Mouse (Mus musculus) gastrocnemius, adult 2 months (tissue): ENCODE measurements at regions not wholly inside any gene's neighbourhood (a gene's known extent, or its start where the extent isn't known, plus 50 kb on each side); places are given as distances from the start of the nearest gene placed in this dataset. TPM values are rescaled to one million over a fixed set of nuclear protein-coding genes. Genes with fewer than 3 reads are reported as not detected.

Experiments
- DNase-seq: peaks from one replicate; pipeline ENCODE4 v3.0.0; 2022
- H3K27ac ChIP-seq: fragments of 200-600 bp; 2 replicates; pipeline ENCODE4 v1.8.1; 2022; ENCODE audit warnings: mild to moderate bottlenecking
- H3K4me3 ChIP-seq: fragments of 200-600 bp; 2 replicates; pipeline ENCODE4 v1.8.1; 2022; ENCODE audit warnings: mild to moderate bottlenecking, moderate library complexity
- CTCF ChIP-seq: fragments of 200-600 bp; IDR thresholded peaks from 2 replicates; pipeline ENCODE4 v1.8.1; 2022; ENCODE audit warnings: antibody characterized with exemption, mild to moderate bottlenecking, moderate library complexity
- intact Hi-C: fragments of 180-260 bp; cut with DNase I; formaldehyde crosslinking; loops from one replicate; pipeline ENCODE4 v1.15.1; 2025
- microRNA-seq: library from miRNA; unstranded; fragments of <30 nt; microRNA quantifications from one replicate; pipeline ENCODE4 v1.2.0, GENCODE M21; 2021

DNA sequence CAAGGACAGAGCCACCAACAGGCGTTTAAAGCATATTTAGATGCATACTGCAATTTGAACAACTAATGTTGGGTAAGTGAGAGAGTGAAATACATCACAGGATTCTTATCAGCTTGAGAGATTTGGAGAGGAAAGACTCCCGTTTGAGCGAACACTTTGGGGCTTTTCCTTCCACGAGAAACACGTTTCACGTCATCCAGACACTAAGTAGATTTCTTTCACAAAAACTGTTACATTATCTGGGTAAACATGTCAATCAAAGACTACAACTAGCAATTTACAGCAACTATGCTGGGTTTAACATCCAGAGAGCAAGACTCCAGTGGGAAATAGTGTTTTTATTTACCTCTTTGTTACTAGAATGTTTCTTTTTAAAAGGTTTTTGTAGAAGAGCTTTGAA is 238.3 kb upstream of the Tenm2 start:
- H3K27ac ChIP-seq = no peak overlapping the region
- H3K4me3 ChIP-seq = no peak overlapping the region
- DNase-seq = no peak
- no peak for TF ChIP-seq CTCF
- intact Hi-C loops = no loop called here

DNA sequence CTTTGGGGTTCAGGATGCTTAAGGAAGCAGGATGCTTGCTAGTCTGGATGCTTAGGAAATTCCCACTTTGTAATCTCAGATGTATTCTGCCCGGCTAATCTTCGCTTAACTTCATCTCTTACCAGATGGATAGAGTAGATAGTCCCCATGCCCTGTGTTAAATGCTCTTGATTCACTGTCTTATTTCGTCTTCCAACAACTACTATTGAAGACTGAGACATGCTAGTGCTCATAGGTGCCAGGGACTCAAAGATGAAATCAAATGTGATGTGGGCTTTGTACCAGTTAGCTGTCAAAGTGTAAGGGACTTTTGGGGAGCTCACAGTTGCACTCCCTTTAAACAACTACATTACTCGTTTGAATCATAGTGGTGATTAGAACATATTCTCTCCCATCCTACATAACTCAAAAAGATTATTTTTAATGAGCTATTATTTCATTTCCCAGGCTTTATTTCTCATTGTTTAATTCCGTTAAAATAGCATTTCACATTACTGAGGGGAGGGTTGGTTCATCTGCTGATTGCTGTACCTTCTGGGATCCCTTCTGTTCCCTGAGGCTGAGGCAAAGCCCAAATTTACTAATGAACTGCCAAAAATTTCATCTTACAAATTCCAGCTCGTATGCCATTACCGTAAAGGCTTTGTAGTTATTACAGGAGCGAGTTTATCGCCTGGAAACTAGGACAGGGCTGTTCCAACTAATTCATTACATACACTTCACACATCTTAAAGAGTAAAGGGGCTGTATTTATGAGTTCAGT is 228.1 kb upstream of the Tenm2 start:
- H3K4me3 ChIP-seq = no peak overlapping the region
- no peak for TF ChIP-seq CTCF
- H3K27ac ChIP-seq = no peak overlapping the region
- intact Hi-C loops = no loop called here
- DNase-seq = no peak

DNA sequence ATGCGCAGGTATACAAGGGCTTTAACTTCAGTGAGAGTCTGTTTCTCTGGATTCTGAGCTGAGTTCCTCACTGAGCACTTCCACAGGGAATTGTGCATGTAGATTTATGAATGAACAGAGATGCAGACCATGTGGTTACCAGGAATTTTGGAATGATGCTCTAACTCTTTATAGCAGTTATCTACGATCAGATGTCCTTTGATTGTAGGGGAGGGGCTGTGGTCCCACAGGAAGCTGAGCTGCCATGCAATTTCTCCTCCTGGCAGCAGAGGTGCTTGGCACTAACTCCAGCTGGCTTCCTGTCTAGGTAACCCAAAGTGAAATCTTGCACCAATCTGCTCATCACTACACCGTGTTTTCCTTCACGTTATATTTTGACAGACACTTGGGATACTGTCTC is 226.6 kb upstream of the Tenm2 start:
- no peak for TF ChIP-seq CTCF
- Histone ChIP-seq H3K27ac (no peak overlapping the region), H3K4me3 (no peak overlapping the region)
- intact Hi-C loops = no loop called here
- DNase-seq = no peak

DNA sequence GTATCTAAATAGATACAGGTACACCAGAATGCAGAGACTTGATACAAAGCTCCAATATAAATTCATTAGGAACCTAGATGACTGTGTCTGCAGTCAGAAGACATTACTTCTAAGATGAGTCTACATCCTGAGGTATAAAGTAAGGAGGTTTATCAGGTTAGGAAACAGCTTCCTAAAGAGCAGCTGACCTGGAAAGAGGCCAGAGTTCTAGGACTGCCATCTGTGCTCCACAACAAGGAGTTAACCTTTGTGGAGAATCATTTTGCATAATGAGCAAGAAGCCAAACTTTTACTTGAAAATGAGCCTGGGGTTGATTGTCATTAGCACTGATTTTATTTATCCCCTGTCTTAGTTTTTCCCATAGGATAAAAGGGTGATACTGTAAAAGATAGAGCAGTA is 211.6 kb upstream of the Tenm2 start:
- no peak overlapping the region for H3K4me3 ChIP-seq
- intact Hi-C loops = no loop called here
- no peak overlapping the region for H3K27ac ChIP-seq
- no peak for DNase-seq
- no peak for TF ChIP-seq CTCF

DNA sequence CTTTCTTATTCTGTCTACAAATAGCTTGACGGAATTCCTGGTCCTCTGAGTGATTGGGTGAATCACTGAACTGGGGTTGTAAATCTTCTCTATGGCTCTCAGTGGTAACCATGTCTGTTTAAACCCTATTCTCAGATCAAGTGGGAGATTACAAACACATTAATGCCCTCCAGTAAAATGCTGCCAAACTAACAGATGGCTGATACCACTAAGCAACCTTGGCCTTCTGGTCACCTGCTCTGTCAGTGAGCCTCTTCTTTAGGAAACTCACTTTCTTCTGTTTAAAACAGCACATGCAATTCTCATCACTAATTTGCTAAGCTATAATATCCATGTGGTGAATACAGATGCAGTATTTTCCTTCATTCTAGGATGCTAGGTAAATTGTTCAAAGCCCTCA is 210.9 kb upstream of the Tenm2 start:
- no peak for DNase-seq
- intact Hi-C loops = no loop called here
- Histone ChIP-seq H3K4me3 (no peak overlapping the region), H3K27ac (no peak overlapping the region)
- TF ChIP-seq CTCF = no peak

DNA sequence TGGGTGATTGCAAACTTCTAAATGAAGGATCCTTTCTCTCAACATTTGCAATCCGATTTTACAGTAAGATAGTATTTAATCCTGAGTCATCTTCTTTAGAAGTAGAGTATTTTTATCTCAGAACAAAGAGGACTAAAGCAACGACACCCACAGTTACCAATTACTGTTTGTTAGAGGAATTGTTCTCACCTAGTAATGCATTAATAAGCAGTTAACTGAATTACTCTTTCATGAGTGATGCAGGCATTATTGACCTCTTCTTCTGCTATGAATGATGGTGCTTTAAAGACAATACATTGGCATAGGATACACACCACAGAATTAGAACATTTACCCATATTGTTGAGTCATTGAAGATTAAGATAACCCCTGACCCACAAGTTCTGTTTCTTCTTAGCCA is 207.0 kb upstream of the Tenm2 start:
- Histone ChIP-seq H3K27ac (no peak overlapping the region), H3K4me3 (no peak overlapping the region)
- DNase-seq = no peak
- TF ChIP-seq CTCF = no peak
- intact Hi-C loops = no loop called here

DNA sequence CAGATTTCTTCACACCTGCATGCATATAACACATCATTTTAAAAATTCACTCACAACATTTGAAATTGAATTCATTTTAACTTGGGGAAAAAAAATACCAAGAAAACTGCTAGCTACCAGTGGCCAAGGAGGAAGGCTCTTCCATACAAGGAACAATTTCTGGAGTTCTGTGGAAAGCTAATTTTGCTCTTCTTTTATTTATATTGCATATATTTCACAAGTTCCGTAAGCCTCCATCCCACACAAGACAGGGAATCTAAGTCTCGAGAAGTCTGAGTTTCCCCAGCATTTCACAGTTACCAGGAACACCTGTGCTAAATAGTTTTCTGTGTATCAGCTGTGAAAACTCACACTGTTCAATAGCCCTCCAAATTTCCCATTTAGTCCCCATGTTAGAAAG is 198.8 kb upstream of the Tenm2 start:
- no peak overlapping the region for H3K27ac ChIP-seq
- TF ChIP-seq CTCF = no peak
- no peak for DNase-seq
- H3K4me3 ChIP-seq = no peak overlapping the region
- intact Hi-C loops = no loop called here

DNA sequence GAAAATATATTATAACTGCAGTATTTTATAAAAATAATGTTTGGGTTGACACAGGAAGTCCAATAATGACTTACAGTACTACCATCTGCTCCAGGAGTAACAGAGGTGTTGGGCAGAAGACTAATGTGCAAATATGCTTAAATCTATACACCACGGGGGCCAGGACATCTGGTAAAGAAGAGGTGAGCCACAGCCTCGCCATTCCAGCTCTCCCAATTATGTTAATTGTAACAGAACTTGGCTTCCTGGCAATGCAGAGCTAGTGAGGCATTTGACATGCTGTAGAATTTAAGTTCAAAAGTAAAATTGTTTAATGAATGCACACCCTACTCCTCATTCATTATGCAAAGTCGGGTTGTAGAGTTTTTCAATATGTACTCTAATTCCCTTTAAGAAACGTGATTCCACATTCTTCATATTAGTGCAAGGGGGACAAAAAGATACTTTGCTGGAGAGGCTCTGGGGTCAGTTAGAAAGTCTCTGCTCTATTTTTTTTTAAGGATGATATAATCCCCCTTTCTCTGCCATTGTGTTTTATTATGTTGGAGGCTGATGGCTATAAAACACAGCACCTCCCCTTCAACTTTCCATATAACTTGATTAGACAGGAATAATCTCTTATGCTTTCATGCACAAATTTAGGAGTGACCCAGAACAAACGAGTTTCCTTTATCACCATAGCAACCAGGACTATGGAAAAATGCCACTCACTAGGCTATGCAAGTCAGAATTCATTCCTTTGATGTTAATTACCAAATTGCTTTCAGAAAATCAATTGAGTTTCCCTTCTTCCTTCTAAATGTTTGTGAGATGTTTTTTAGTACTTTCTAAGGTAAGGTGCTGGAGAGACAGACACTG is 188.8 kb upstream of the Tenm2 start:
- no peak for DNase-seq
- Histone ChIP-seq H3K4me3 (no peak overlapping the region), H3K27ac (no peak overlapping the region)
- TF ChIP-seq CTCF = no peak
- intact Hi-C loops = no loop called here

DNA sequence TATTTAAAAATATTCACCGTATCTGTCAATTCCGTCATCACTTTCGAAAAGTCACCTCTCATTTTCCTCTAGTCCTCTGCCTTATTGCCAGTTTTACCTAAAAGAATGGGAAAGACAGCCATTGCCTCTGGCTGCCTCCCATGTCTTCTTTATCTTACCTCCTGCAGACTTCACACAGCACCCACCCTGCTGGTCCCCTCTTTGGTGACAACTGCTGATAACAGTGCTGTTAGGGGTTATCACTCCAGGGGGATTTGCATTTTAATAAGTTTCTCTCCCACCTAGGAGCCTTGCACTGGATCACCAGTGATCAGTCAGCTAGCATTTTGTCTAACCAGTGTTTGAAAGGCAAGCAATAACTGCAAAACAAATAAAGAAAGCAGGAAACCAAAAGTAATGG is 177.1 kb upstream of the Tenm2 start:
- no peak overlapping the region for H3K27ac ChIP-seq
- TF ChIP-seq CTCF = no peak
- no peak for DNase-seq
- intact Hi-C loops = no loop called here
- no peak overlapping the region for H3K4me3 ChIP-seq

DNA sequence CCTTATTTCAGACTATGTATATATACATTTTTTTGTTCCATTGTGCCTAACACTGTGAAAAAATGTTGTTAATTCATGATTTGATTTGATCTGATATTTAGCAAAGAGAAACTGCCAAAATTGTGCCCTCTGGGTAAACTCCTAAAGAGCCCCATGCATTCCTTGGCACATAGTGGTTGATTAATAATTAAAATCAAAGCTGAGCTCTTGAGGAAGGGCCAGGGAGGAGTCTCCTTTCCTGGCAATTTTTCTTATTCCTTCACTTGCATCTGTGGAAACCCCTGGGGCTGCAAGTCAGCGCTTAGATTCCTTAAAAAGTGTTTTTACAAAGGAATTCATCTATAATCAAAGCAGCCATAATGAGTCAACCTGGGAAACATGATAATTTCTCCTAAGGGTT is 132.2 kb upstream of the Tenm2 start:
- Histone ChIP-seq H3K4me3 (no peak overlapping the region), H3K27ac (no peak overlapping the region)
- intact Hi-C loops = no loop called here
- no peak for TF ChIP-seq CTCF
- DNase-seq = no peak

DNA sequence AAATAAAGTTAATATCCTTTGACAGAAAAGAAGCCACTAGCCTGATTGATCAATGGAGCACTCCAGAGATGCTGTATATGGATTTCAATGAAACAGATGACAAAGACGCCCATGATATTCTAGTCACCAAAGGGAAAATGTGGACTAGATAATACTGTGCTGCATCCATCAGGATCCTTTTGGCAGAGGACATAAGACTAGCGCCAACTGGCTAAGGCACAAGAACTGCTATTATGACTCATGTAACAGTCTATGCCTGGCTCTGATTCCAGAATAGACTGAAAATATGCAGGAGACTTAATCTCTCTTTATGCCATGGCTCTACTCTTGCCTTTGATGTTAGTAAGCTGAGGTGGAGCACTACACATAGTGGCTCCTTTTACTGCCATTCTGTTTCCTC is 128.7 kb upstream of the Tenm2 start:
- no peak for TF ChIP-seq CTCF
- peak; percentile 19 for DNase-seq
- intact Hi-C loops = no loop called here
- no peak overlapping the region for H3K27ac ChIP-seq
- H3K4me3 ChIP-seq = no peak overlapping the region

DNA sequence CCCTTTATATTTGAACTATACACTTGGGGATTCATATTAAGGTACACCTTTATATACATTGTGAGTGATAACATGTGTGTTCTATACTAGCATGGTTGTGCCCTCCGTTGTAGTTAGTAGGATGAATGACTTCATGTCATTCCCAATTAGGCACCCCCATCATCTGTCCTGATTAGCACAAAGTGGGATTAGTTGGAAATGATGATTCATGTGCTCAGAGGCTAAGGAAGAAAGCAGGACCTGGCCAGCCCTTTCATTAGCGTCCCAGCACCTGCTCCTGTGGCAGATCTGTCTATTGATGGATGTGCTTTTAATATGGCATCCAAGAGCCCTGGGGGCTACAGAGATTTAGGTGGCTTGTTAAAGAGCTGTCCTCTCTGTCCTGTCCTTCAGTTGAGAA is 119.3 kb upstream of the Tenm2 start:
- no peak for DNase-seq
- no peak for TF ChIP-seq CTCF
- H3K27ac ChIP-seq = no peak overlapping the region
- intact Hi-C loops = no loop called here
- no peak overlapping the region for H3K4me3 ChIP-seq

DNA sequence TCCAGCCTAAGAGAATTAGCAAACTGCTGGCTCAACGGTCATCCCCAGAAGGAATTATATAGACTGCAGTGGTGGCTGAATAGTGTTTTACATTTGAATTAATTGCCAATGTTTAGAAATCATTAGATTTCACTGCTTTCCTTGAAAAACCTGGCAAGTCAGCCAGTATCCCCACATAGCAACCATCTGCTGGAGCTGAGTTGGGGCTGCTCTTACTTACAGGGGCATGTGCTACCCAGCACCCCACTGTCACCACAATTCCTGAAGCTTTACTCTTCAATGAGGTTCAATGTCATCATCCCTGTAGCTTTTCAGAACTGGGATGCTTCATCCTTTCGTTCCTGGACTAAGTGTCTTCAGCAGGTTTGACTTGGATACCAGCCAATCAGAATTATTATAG is 73.9 kb upstream of the Tenm2 start:
- intact Hi-C loops = no loop called here
- no peak for DNase-seq
- TF ChIP-seq CTCF = no peak
- Histone ChIP-seq H3K27ac (no peak overlapping the region), H3K4me3 (no peak overlapping the region)

DNA sequence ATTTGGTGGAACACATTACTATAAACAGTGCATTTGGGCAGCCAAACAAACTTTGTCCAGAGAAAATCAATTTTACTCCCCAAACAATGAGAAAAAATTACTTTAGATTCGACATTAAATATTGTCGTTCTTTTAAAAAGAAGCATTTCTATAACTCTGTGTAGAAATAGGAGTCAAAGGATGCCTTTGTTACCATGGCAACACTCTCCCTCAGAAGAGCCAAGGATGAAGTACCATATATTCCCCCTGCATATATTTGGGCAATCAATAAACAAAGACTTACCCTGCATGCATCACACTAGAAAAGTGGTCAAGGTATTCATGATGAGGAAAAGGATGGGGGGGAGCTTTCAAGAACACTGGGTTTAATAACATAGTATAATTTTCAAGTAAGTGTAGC is 70.9 kb upstream of the Tenm2 start:
- Histone ChIP-seq H3K27ac (no peak overlapping the region), H3K4me3 (no peak overlapping the region)
- no peak for DNase-seq
- intact Hi-C loops = no loop called here
- TF ChIP-seq CTCF = no peak

Small RNA genes lying in the stretch of these regions (microRNA-seq; reads per million reads assigned to microRNA genes)
- gene Gm25693 = not detected
